Mouse (Mus musculus) skeletal muscle tissue, adult 2 months (tissue): ENCODE data around the gene Nhp2.
"Not testable (repeated sequence)": the region's sequence is repeated elsewhere in the genome, so short reads cannot be mapped to it uniquely, and the experiment has no call there.

Experiments used
- DNase-seq: peaks from one replicate; pipeline ENCODE4 v3.0.0-alpha.2; 2012; ENCODE audit warnings: low read depth, low spot score

The Nhp2 gene

DNA sequence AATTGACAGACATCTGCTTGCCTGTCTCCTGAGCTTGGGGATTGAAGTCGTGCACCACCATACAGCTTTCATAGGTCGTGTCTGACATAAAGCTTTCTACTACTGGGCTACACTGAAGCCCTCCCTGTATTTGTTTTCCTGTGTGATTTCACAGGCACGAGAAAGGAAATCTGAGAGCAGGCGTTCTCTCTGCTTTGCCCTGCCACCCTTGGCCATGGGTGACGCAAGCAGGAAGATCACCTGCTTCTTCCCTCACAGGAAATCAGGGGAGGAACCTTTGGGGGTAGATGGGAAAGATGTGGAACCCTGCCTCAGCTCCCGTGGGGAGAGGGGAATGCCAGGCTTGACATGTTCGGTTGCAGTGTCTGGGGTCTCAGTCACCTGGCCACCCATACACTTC is 38.8 kb downstream of the Nhp2 start:
- DNase-seq: no peak

DNA sequence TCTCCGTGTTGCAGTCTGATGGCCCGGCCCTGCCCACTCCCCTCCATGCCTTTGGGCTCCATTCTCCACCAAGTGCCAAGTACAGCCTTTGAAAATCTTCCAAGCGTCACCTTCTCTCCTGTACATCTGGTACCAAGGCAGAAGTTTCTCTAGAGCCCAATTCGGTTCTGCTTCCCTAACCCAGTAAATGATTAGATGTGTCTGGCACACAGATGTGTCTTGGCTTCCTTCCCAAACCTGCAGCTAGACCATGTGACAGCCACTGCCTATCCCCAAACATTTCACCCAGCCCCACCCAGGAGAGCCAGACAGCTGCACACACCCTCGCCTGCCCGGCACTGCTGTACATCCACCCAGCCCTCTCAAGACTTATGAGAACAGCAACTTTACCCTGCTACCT is 39.2 kb downstream of the Nhp2 start:
- no peak for DNase-seq

DNA sequence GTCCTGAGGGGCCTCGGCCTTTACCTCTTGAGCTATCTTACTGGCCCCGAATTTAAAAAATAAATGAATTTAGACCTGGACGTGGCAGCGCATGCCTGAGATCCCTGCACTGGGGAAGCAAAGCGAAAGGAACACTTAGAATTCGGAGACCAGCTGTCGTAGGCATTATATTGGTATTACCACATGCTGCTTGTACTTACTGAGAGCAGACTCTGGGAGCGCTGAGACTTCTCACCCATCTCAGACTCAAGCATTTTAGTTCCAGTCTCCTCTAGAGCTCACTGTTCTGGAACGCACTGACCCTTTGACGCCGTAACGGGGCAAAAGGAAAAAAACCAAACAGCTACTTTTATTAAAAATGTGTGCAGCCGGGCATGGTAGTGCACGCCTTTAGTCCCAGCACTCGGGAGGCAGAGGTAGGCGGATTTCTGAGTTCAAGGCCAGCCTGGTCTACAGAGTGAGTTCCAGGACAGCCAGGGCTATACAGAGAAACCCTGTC is 42.4 kb downstream of the Nhp2 start:
- DNase-seq: no peak

DNA sequence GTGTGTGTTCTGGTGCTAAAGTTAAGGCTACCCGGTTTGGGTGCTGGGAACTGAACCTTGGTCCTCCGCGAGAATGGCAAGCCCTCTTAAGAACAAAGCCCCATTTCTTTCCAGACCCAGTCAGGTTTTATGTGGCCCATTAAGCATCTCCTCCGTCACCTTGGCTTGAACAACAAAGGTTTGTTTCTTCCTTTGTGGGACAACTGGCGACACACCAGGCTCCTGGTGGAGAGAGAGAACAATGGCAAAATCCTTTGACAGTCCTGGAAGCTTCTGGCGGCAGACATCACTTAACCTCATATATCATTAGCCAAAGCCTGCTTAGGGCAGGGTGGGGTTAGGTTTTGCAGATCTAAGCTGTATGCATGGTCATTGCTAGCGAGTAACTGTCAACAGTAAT is 43.1 kb downstream of the Nhp2 start:
- DNase-seq: no peak

DNA sequence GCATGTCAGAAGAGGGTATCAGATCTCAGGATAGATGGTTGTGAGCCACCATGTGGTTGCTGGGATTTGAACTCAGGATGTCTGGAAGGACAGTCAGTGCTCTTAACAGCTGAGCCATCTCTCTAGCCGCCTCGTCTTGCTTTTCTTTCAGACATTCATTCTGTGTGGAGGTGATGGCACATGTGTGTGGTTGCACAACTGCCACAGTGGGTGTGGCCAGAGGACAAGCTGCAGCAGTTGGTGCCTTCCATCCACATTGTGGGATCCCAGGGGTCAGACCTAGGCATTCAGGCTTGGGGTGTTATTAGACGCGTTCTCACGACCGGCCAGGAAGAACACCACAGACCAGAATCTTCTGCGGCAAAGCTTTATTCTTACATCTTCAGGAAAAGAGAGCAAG is 45.2 kb downstream of the Nhp2 start:
- not testable (repeated sequence) for DNase-seq

DNA sequence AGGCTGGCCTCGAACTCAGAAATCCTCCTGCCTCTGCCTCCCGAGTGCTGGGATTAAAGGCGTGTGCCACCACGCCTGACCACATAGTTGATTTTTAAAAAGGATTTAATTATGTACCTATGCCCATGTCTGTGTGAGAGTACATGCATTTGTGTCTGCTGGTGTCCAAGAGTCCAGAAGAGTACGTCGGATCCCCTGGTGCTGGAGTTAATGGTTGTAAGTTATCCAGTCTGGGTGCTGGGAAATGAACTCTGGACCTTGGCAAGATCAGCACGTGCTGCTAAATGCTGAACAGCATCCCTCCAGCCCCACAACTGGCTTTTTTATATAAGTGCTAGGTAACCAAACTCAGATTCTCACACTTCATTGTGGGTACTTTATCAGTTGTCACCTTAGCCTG is 51.3 kb downstream of the Nhp2 start:
- DNase-seq: no peak

DNA sequence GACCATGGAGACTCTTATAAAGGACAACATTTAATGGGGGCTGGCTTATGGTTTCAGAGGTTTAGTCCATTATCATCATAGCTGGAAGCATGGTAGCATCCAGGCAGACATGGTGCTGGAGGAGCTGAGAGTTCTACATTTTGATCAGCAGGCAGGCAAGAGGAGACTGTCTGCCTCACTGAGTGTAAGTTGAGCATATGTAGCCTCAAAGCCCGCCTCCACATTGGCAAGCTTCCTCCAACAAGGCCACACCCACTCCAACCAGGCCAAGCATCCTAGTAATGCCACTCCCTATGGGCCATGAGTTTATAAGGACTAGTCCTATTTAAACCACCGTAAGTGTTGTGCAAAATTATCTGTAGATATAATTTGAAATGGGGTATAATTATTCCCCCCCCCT is 51.8 kb downstream of the Nhp2 start:
- DNase-seq: no peak

DNA sequence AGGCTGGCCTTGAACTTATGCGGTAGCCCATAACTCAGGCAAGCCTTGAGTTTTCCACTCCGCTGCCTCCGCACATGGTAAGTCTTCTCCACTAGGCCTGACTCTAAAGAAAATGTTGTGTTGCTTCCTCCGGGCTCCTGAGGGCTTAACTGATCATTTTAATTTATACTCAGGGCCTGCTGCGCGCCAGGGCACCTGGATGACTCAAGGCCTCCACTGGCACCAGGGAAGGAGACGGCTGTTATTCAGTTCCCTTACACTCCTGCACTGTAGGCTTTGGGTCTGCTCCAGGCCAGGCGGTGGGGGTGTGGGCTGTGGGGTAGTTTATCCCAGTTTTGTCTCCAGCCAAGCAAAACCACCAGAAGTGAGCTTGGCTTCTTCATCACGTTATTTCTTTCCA is 53.8 kb downstream of the Nhp2 start:
- no peak for DNase-seq
